Mouse (Mus musculus) cerebellum, adult 9-10 months (tissue): ENCODE measurements at regions not wholly inside any gene's neighbourhood (a gene's known extent, or its start where the extent isn't known, plus 50 kb on each side); places are given as distances from the start of the nearest gene placed in this dataset.

Source experiments
- DNase-seq: peaks from one replicate; pipeline ENCODE4 v3.0.0; 2022

GRCm38 (mm10) chr3:35027898-35028297 is 377.7 kb downstream of the Sox2 start:
- DNase-seq, result no peak

GRCm38 (mm10) chr3:35029924-35030323 is 379.7 kb downstream of the Sox2 start:
- no peak for DNase-seq

GRCm38 (mm10) chr3:35033587-35033986 is 383.4 kb downstream of the Sox2 start:
- no peak for DNase-seq

- DNase-seq, result no peak
Measured at GRCm38 (mm10) chr3:35035234-35035633, 385.0 kb downstream of the Sox2 start.

- no peak for DNase-seq
Measured at GRCm38 (mm10) chr3:35043705-35044104, 393.5 kb downstream of the Sox2 start.

- no peak for DNase-seq
Measured at GRCm38 (mm10) chr3:35059438-35059837, 409.2 kb downstream of the Sox2 start.

- DNase-seq, result no peak
Measured at GRCm38 (mm10) chr3:35060042-35060441, 409.8 kb downstream of the Sox2 start.

- no peak for DNase-seq
Measured at GRCm38 (mm10) chr3:35066824-35067223, 416.6 kb downstream of the Sox2 start.

GRCm38 (mm10) chr3:35068586-35068985 is 418.4 kb downstream of the Sox2 start:
- DNase-seq, result no peak

GRCm38 (mm10) chr3:35071046-35071445 is 420.8 kb downstream of the Sox2 start:
- no peak for DNase-seq

- no peak for DNase-seq
Measured at GRCm38 (mm10) chr3:35079887-35080286, 429.7 kb downstream of the Sox2 start.

GRCm38 (mm10) chr3:35084091-35084867 is 434.1 kb downstream of the Sox2 start:
- DNase-seq, result no peak

- peak; percentile 23 for DNase-seq
Measured at GRCm38 (mm10) chr3:35088241-35089080, 438.3 kb downstream of the Sox2 start.

- DNase-seq, result peak; percentile 4
Measured at GRCm38 (mm10) chr3:35090496-35091133, 440.4 kb downstream of the Sox2 start.

- DNase-seq, result no peak
Measured at GRCm38 (mm10) chr3:35093001-35093400, 442.8 kb downstream of the Sox2 start.

- DNase-seq, result no peak
Measured at GRCm38 (mm10) chr3:35095221-35095620, 445.0 kb downstream of the Sox2 start.

- DNase-seq, result no peak
Measured at GRCm38 (mm10) chr3:35096381-35096780, 446.2 kb downstream of the Sox2 start.

GRCm38 (mm10) chr3:35097766-35098165 is 447.6 kb downstream of the Sox2 start:
- no peak for DNase-seq

GRCm38 (mm10) chr3:35099226-35099625 is 449.0 kb downstream of the Sox2 start:
- DNase-seq, result no peak

- DNase-seq, result no peak
Measured at GRCm38 (mm10) chr3:35099876-35100420, 449.7 kb downstream of the Sox2 start.

- no peak for DNase-seq
Measured at GRCm38 (mm10) chr3:35101286-35101685, 451.1 kb downstream of the Sox2 start.

- DNase-seq, result no peak
Measured at GRCm38 (mm10) chr3:35101951-35102350, 451.7 kb downstream of the Sox2 start.
